Mouse (Mus musculus): ENCODE results near the gene Gsc. TPM values are rescaled to one million over a fixed set of nuclear protein-coding genes. Genes with fewer than 3 reads are reported as not detected.
A peak's percentile ranks its signal among the peaks of the same experiment; 100 is the strongest.

Gsc gene
- polyA plus RNA-seq, 1 experiment from 2014 or later = 0.54 TPM

DNA sequence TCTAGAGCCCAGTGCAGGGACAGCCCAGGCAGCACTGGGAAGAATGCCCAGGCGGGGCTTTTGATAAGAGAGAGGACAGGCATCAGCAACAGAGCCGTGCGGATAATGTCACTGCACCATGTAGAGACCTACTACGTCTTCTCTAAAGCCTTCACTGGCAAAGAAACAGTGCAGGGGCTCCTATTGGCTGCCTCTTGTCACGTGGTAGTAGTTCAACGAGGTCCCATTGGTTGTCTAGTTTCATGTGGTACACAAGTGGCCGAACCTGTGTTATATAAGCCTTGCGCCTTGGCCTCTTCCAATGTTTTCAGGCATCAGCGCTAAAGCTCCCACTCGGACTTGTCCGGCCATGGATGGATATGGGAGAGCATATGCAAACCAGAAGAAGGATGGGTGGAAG, 29.4 kb downstream of the Gsc start:
- 86% methylated on average over 11 of the region's 11 CpGs for WGBS
- DNase-seq (ENCODE audit: low spot score) = no peak
- Histone ChIP-seq H3K27me3 (ENCODE audit: control insufficient read depth, insufficient read depth, low read length) (no peaks in the 10 kb centered on the region), H3K36me3 (ENCODE audit: control insufficient read depth, insufficient read depth, low read length) (no peaks in the 10 kb centered on the region), H3K9me3 (ENCODE audit: control insufficient read depth, low read length) (no peaks in the 10 kb centered on the region), H3K27ac (ENCODE audit: low read depth, low read length) (no peak overlapping the region), H3K4me3 (ENCODE audit: low read depth, low read length) (no peak overlapping the region), H3K4me1 (ENCODE audit: control insufficient read depth, insufficient read depth, low read length) (no peaks in the 10 kb centered on the region), H3K9ac (ENCODE audit: low read length) (no peak overlapping the region), H3K4me2 (ENCODE audit: low read depth) (no peak overlapping the region)
- no peak for ATAC-seq (ENCODE audit: insufficient read depth, low FRiP score, low TSS enrichment)

DNA sequence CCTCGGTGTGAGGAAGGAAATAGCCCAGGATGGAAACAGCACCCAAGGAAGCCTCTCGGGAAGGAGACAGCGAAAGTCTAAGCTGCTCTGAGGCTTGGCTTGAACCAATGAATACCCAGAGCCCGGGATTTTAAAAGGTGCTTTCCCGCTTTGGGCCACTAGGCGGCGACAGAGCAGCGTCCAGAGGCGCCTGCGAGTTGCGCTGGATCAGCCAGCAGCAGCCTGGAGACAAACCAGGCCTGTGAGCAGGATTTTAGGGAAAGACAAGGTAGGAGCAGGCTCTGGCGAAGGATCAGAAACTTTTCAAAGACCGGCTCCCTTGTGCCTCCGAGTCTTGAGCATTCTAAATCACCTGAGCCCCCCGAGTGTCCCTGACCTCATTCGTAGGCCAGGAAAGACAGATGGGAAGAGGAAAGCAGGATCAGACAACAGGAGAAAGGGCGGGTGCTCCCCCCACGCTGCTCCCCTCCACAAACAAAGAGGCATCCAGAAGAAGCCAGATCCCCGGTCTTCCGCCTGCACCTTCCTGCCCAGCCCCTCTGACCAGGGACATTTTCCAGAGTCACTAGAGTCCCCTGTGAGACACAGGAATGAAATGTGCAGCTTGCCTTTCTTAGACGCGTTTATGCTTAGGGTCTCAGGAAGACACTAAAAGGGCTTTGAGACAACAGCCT, 32.9 kb downstream of the Gsc start:
- Histone ChIP-seq H3K27ac (ENCODE audit: low read depth, low read length) (no peak overlapping the region), H3K9me3 (ENCODE audit: control insufficient read depth, low read length) (no peaks in the 10 kb centered on the region), H3K27me3 (ENCODE audit: control insufficient read depth, insufficient read depth, low read length) (no peaks in the 10 kb centered on the region), H3K4me3 (ENCODE audit: low read depth, low read length) (no peak overlapping the region), H3K4me1 (ENCODE audit: control insufficient read depth, insufficient read depth, low read length) (no peaks in the 10 kb centered on the region), H3K9ac (ENCODE audit: low read length) (no peak overlapping the region), H3K36me3 (ENCODE audit: control insufficient read depth, insufficient read depth, low read length) (no peaks in the 10 kb centered on the region), H3K4me2 (ENCODE audit: low read depth) (no peak overlapping the region)
- peak; percentile 15; the same call in 1 of the 2 replicates for ATAC-seq (ENCODE audit: insufficient read depth, low FRiP score, low TSS enrichment)
- DNase-seq (ENCODE audit: low spot score) = peak; percentile 89
- WGBS = 11% methylated on average over 22 of the region's 22 CpGs

DNA sequence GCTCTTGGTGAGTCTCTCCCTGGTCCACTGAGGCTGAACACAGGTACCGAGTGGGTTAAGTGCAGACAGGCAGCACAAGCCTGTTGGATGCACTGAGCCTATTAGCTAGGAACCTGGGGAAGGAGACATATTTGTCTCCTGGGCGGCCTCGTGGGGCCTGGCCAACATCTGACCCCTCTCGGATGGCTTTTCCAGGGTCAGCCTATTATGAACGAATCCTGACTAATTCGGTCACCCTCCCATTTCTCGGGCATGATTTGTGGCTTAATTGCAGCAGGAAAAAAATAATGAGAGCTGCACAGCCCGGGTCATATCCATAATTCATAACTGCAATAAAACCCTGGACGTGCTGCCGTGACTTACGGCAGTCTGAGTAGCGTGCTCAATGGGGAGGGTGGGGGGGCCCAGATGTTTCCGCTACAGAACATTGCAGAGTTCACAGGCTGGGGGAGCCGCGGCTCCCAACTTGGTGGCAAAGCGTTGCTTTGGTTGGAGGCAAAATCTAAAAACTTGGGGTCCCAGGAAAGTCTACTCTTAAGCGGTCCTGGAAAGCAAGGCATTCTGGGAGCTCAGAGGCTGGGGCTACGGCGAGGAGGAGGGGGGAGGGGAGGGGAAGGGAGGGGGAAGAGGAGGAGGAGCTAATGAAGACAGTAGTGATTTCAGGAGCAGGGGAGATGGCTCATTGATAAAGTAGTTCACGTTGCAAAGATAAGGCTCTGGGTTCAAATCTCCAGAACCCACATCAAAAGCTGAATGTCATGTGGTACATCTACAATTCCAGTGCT, 39.0 kb downstream of the Gsc start:
- Histone ChIP-seq H3K4me2 (ENCODE audit: low read depth) (no peak overlapping the region; the same call in 1 of the 2 replicates), H3K4me3 (ENCODE audit: low read depth, low read length) (no peak overlapping the region), H3K27ac (ENCODE audit: low read depth, low read length) (no peak overlapping the region), H3K9me3 (ENCODE audit: control insufficient read depth, low read length) (no peaks in the 10 kb centered on the region), H3K9ac (ENCODE audit: low read length) (no peak overlapping the region), H3K4me1 (ENCODE audit: control insufficient read depth, insufficient read depth, low read length) (no peaks in the 10 kb centered on the region), H3K36me3 (ENCODE audit: control insufficient read depth, insufficient read depth, low read length) (no peaks in the 10 kb centered on the region), H3K27me3 (ENCODE audit: control insufficient read depth, insufficient read depth, low read length) (no peaks in the 10 kb centered on the region)
- 58% methylated on average over 20 of the region's 20 CpGs for WGBS
- ATAC-seq (ENCODE audit: insufficient read depth, low FRiP score, low TSS enrichment) (peak; percentile 64), DNase-seq (ENCODE audit: low spot score) (peak; percentile 47)

DNA sequence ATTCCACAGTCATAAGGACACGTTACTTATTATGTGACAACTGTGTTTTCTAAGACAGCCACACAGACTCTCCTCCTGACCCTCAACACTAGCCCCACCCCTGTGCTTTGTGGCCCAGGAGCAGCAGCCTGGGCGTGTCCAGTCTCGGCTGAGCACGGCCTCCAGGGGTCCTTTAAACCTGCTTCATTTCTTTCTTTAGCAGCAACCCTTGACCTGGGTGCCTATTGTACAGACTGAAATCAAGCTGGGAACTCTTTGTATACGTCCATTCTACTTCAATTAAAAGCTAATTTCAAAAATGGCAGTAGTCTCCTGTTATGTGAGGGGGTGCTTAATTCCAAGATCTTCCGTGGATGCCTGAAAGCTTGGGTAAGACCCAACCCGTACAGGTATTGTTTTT, 39.9 kb downstream of the Gsc start:
- H3K9me3 ChIP-seq (ENCODE audit: control insufficient read depth, low read length) = no peaks in the 10 kb centered on the region
- H3K27ac ChIP-seq (ENCODE audit: low read depth, low read length) = no peak overlapping the region
- H3K4me2 ChIP-seq (ENCODE audit: low read depth) = no peak overlapping the region
- no peaks in the 10 kb centered on the region for H3K36me3 ChIP-seq (ENCODE audit: control insufficient read depth, insufficient read depth, low read length)
- no peak overlapping the region for H3K9ac ChIP-seq (ENCODE audit: low read length)
- no peaks in the 10 kb centered on the region for H3K27me3 ChIP-seq (ENCODE audit: control insufficient read depth, insufficient read depth, low read length)
- H3K4me1 ChIP-seq (ENCODE audit: control insufficient read depth, insufficient read depth, low read length) = no peaks in the 10 kb centered on the region
- WGBS = 35% methylated on average over 7 of the region's 7 CpGs
- DNase-seq (ENCODE audit: low spot score) (no peak), ATAC-seq (ENCODE audit: insufficient read depth, low FRiP score, low TSS enrichment) (no peak)
- no peak overlapping the region for H3K4me3 ChIP-seq (ENCODE audit: low read depth, low read length)

DNA sequence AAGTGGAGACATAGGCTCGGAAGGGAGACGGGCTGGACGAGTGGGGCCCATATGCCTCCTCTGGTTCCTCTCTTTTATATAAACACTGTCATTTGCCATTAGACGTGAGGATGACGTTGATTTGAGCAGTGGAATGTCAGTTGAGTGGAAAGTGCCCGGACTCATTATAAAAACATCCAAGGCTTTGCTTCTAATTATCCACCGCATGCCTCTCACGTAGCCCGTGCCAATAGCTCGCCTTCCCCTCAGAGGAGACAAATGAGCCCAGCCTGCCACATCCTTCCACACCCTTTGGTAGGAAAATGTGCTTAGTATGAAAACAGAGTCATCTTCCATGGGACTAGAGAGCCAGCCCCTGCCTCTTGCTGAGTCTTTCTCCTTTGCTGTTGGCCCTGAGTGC, 41.8 kb downstream of the Gsc start:
- 81% methylated on average over 10 of the region's 10 CpGs for WGBS
- ATAC-seq (ENCODE audit: insufficient read depth, low FRiP score, low TSS enrichment) (no peak), DNase-seq (ENCODE audit: low spot score) (no peak)
- Histone ChIP-seq H3K36me3 (ENCODE audit: control insufficient read depth, insufficient read depth, low read length) (no peaks in the 10 kb centered on the region), H3K4me1 (ENCODE audit: control insufficient read depth, insufficient read depth, low read length) (no peaks in the 10 kb centered on the region), H3K27ac (ENCODE audit: low read depth, low read length) (no peak overlapping the region), H3K9ac (ENCODE audit: low read length) (no peak overlapping the region), H3K4me3 (ENCODE audit: low read depth, low read length) (no peak overlapping the region), H3K27me3 (ENCODE audit: control insufficient read depth, insufficient read depth, low read length) (no peaks in the 10 kb centered on the region), H3K9me3 (ENCODE audit: control insufficient read depth, low read length) (no peaks in the 10 kb centered on the region), H3K4me2 (ENCODE audit: low read depth) (no peak overlapping the region)

DNA sequence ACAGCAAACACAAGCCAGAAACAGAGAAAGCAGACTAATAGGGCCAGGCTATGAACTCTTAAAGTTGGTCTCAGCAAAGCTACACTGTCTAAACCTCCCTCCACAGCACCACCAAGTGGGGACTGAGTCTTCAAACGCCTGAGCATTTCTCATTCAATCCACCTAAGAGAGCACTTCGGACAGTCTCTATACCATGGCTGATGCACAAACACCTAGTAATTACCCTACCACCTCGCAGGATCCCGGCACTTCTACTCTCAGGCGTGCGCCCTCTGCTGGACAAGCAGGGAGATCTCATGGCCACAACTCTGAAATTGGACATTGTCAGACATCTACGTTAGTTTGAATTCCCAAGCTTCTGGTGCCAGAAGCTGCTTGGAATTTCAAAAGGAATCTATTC, 46.2 kb downstream of the Gsc start:
- Histone ChIP-seq H3K9me3 (ENCODE audit: control insufficient read depth, low read length) (no peaks in the 10 kb centered on the region), H3K27ac (ENCODE audit: low read depth, low read length) (no peak overlapping the region), H3K4me3 (ENCODE audit: low read depth, low read length) (no peak overlapping the region), H3K27me3 (ENCODE audit: control insufficient read depth, insufficient read depth, low read length) (no peaks in the 10 kb centered on the region), H3K4me2 (ENCODE audit: low read depth) (no peak overlapping the region), H3K9ac (ENCODE audit: low read length) (no peak overlapping the region), H3K4me1 (ENCODE audit: control insufficient read depth, insufficient read depth, low read length) (no peaks in the 10 kb centered on the region), H3K36me3 (ENCODE audit: control insufficient read depth, insufficient read depth, low read length) (no peaks in the 10 kb centered on the region)
- ATAC-seq (ENCODE audit: insufficient read depth, low FRiP score, low TSS enrichment) (no peak; the same call in 1 of the 2 replicates), DNase-seq (ENCODE audit: low spot score) (peak; percentile 65)
- WGBS = 8% methylated on average over 7 of the region's 7 CpGs

GRCm38 (mm10) chr12:104425591-104425990, 47.5 kb downstream of the Gsc start:
- H3K4me2 ChIP-seq (ENCODE audit: low read depth) = no peak overlapping the region
- no peak for DNase-seq (ENCODE audit: low spot score)
- no peak overlapping the region for H3K9ac ChIP-seq (ENCODE audit: low read length)
- no peak overlapping the region for H3K27ac ChIP-seq (ENCODE audit: low read depth, low read length)
- no peaks in the 10 kb centered on the region for H3K27me3 ChIP-seq (ENCODE audit: control insufficient read depth, insufficient read depth, low read length)
- no peaks in the 10 kb centered on the region for H3K9me3 ChIP-seq (ENCODE audit: control insufficient read depth, low read length)
- no peaks in the 10 kb centered on the region for H3K36me3 ChIP-seq (ENCODE audit: control insufficient read depth, insufficient read depth, low read length)
- H3K4me1 ChIP-seq (ENCODE audit: control insufficient read depth, insufficient read depth, low read length) = no peaks in the 10 kb centered on the region
- no peak overlapping the region for H3K4me3 ChIP-seq (ENCODE audit: low read depth, low read length)
- 85% methylated on average over 3 of the region's 3 CpGs for WGBS
- no peak for ATAC-seq (ENCODE audit: insufficient read depth, low FRiP score, low TSS enrichment)

DNA sequence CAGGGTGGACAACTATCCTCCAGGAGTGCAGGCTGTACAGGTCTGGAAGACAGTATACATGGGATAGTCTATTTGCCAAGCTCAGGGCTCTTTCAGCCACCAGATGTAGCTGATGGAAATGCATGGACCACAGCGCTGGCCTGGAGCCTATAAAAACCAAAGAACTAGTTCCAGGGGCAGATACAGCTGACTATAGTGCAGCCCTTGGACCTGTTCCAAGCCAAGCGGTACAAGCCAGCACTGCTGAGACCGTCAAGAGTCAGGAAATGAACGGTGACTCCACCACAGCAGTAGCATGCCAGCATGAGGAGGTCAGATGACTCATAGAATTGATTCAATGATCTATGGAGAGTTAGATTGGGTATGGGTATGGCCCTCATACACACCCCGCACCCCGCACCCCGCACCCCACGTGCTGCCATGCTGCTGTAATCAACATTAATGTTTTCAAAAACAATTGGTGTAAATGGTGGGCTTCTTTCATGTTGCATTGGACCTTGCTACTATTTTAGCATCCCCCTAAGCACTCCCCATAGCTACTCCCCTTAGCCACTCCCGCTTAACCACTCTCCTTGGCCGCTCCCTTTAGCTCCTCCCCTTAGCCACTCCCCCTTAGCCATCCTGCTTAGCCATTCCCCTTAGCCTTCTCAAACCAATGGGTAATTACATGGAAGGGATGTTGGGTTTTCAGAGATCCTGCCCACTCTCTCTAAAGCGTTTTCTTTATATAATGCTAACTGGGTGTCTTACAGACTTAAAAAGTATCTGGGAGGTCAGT, 50.3 kb downstream of the Gsc start:
- H3K4me3 ChIP-seq (ENCODE audit: low read depth, low read length) = no peak overlapping the region
- no peak overlapping the region for H3K27ac ChIP-seq (ENCODE audit: low read depth, low read length)
- no peaks in the 10 kb centered on the region for H3K9me3 ChIP-seq (ENCODE audit: control insufficient read depth, low read length)
- 81% methylated on average over 11 of the region's 11 CpGs for WGBS
- no peaks in the 10 kb centered on the region for H3K4me1 ChIP-seq (ENCODE audit: control insufficient read depth, insufficient read depth, low read length)
- DNase-seq (ENCODE audit: low spot score) = no peak
- H3K36me3 ChIP-seq (ENCODE audit: control insufficient read depth, insufficient read depth, low read length) = no peaks in the 10 kb centered on the region
- ATAC-seq (ENCODE audit: insufficient read depth, low FRiP score, low TSS enrichment) = no peak
- H3K4me2 ChIP-seq (ENCODE audit: low read depth) = no peak overlapping the region
- no peaks in the 10 kb centered on the region for H3K27me3 ChIP-seq (ENCODE audit: control insufficient read depth, insufficient read depth, low read length)
- no peak overlapping the region for H3K9ac ChIP-seq (ENCODE audit: low read length)

Measured in neural tube, embryonic 11.5 days (tissue).